Mouse (Mus musculus) myocyte (in vitro differentiated cells): Measurements from ENCODE around the gene Rab3d. TPM values are rescaled to one million over a fixed set of nuclear protein-coding genes. Genes with fewer than 3 reads are reported as not detected.

ENCODE experiments used
- H3K27me3 ChIP-seq: one replicate; pipeline ENCODE4 v1.6.1; 2011; ENCODE audit not compliant: control insufficient read depth, insufficient read depth, insufficient read length
- H3K36me3 ChIP-seq: one replicate; pipeline ENCODE4 v1.6.1; 2011; ENCODE audit not compliant: control insufficient read depth, insufficient read depth
- H3K4me2 ChIP-seq: one replicate; pipeline ENCODE4 v1.6.1; 2011; ENCODE audit warnings: low read depth, control low read depth
- H3K4me3 ChIP-seq: one replicate; pipeline ENCODE4 v1.5.1; 2011; ENCODE audit warnings: mild to moderate bottlenecking, control low read depth, moderate library complexity
- H3K79me2 ChIP-seq: one replicate; pipeline ENCODE4 v1.6.1; 2011; ENCODE audit not compliant: control insufficient read depth, insufficient read depth
- H3ac ChIP-seq: one replicate; pipeline ENCODE4 v1.6.1; 2011; ENCODE audit not compliant: control insufficient read depth, insufficient read length
- CEBPB ChIP-seq: IDR thresholded peaks from 2 replicates; pipeline ENCODE4 v1.6.1; 2011; ENCODE audit warnings: mild to moderate bottlenecking, moderate library complexity; ENCODE audit not compliant: poor library complexity, insufficient read depth, severe bottlenecking
- E2F4 ChIP-seq: IDR thresholded peaks from one replicate; pipeline ENCODE4 v1.6.1; 2011; ENCODE audit warnings: mild to moderate bottlenecking, control low read depth, moderate library complexity; ENCODE audit not compliant: insufficient read depth
- MAX ChIP-seq: IDR thresholded peaks from one replicate; pipeline ENCODE4 v1.6.1; 2011; ENCODE audit warnings: low read depth, mild to moderate bottlenecking, control low read depth
- MYOD1 ChIP-seq, 3 experiments: IDR thresholded peaks; one replicate each; pipeline ENCODE4 v1.6.1; 2011; ENCODE audit warnings: control low read depth in 2 of 3, low read depth in 2 of 3, mild to moderate bottlenecking in 2 of 3, moderate library complexity in 1 of 3; ENCODE audit not compliant: insufficient read length in 2 of 3, control insufficient read depth in 1 of 3
- MYOG ChIP-seq, 3 experiments: IDR thresholded peaks; one replicate each; pipeline ENCODE4 v1.6.1; 2011; ENCODE audit warnings: control low read depth in 2 of 3, low read depth in 2 of 3, mild to moderate bottlenecking in 2 of 3; ENCODE audit not compliant: insufficient read length in 2 of 3, control insufficient read depth in 1 of 3, insufficient read depth in 1 of 3
- POLR2A ChIP-seq: IDR thresholded peaks from one replicate; pipeline ENCODE4 v1.6.1; 2011; ENCODE audit warnings: low read depth, mild to moderate bottlenecking, control low read depth, moderate library complexity; ENCODE audit not compliant: insufficient read length
- POLR2AphosphoS2 ChIP-seq: IDR thresholded peaks from one replicate; pipeline ENCODE4 v1.6.1; 2011; ENCODE audit warnings: low read depth, control low read depth; ENCODE audit not compliant: insufficient read length
- REST ChIP-seq: IDR thresholded peaks from one replicate; pipeline ENCODE4 v1.6.1; 2011; ENCODE audit warnings: mild to moderate bottlenecking, control low read depth, moderate library complexity; ENCODE audit not compliant: insufficient read depth, insufficient read length
- SRF ChIP-seq: IDR thresholded peaks from one replicate; pipeline ENCODE4 v1.6.1; 2011; ENCODE audit warnings: low read depth; ENCODE audit not compliant: control insufficient read depth, insufficient read length
- TCF12 ChIP-seq: IDR thresholded peaks from one replicate; pipeline ENCODE4 v1.6.1; 2011; ENCODE audit warnings: mild to moderate bottlenecking, control low read depth; ENCODE audit not compliant: poor library complexity, insufficient read depth, severe bottlenecking
- TCF3 ChIP-seq: IDR thresholded peaks from one replicate; pipeline ENCODE4 v1.6.1; 2011; ENCODE audit warnings: low read depth, control low read depth; ENCODE audit not compliant: insufficient read length
- USF1 ChIP-seq: IDR thresholded peaks from one replicate; pipeline ENCODE4 v1.6.1; 2011; ENCODE audit warnings: low read depth, mild to moderate bottlenecking, control low read depth, moderate library complexity
- polyA plus RNA-seq: library from polyadenylated mRNA; unstranded; fragments of >200 nt; fragmentation: generic; extraction: Trizol; gene quantifications from one replicate; pipeline ENCODE4 v1.2.1, GENCODE M21; 2012; ENCODE audit warnings: missing spikeins

Rab3d gene
- polyA plus RNA-seq, 1 experiment, result 24.1 TPM

DNA sequence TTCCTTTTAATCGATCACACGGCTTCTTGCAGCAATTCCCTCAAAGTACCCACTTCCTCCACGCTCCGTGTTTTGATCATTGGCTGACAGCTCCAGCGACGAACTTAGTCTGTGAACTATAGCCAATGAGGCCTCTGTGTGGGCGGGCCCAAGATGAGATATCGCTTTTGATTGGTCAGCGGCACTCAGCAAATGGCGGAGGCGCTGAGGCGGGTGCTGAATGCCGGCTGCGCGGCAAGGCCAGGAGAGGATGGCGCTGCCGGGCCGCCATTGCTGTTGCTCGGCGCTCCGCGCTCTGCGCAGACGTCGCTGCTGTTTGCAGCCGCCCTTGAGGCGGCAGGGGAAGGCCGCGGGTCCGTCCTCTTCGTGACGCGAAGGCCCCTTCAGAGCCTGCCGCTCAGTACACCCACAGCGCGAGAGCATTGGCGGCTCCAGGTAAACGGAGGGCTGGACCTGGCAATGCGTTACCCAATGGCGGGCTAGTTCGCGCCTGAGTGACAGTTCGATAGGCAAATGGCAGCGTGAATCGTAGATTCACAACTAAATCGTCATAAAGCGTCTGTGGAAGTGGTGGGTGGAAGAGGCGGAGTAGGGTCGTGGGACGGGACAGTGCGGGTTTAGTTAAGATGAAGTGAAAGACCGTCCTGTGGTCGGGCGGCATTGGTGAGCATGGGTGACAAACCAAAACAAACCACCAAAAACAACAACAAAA, 37.7 kb upstream of the Rab3d start, which contains the start of gene Swsap1:
TSS of gene Swsap1 (plus strand) at position 186 of the 712 bp plus-strand sequence.
- H3K79me2 ChIP-seq, result no peaks in the 10 kb centered on the region
- no peaks in the 10 kb centered on the region for H3K27me3 ChIP-seq

DNA sequence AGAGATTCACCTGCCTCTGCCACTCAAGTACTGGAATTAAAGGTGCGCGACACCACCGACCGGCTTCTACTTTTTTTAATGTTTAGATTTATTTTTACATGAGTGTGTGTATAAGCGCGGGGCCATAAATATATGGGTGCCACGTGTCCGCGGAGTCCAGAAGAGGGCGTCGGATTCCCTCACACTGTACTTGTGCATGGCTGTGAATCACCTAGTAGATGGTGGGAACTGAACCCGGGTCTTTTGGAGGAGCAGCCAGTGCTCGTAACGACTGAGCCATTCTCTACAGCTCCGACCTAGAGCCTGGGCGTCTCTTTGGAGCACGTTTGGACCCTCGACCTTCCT, 37.2 kb upstream of the Rab3d start:
- Histone ChIP-seq H3K4me3 (peak overlapping the region; percentile 39), H3K4me2 (peak overlapping the region; percentile 60), H3K36me3 (no peaks in the 10 kb centered on the region), H3ac (peak overlapping the region; percentile 91), H3K27me3 (no peaks in the 10 kb centered on the region), H3K79me2 (no peaks in the 10 kb centered on the region)
- peak; percentile 30 for TF ChIP-seq USF1
- TF ChIP-seq MYOG (IDR thresholded peaks at IDR 0.05; ENCODE audit: control insufficient read depth in 1 of 3, insufficient read depth in 1 of 3, insufficient read length in 2 of 3, low read depth in 2 of 3), result no peak
- TF ChIP-seq REST, result no peak

More for the DNA sequence above, 37.7 kb upstream of the Rab3d start, which contains the start of gene Swsap1:
- peak within 1 kb of the TSS; percentile 91 for H3ac ChIP-seq
- H3K36me3 ChIP-seq, result no peaks in the 10 kb centered on the region
- H3K4me2 ChIP-seq, result peak within 1 kb of the TSS; percentile 96
- H3K4me3 ChIP-seq, result peak within 1 kb of the TSS; percentile 39
- TF ChIP-seq TCF12 (no peak), POLR2A (peak; percentile 70), SRF (peak; percentile 9), POLR2AphosphoS2 (peak; percentile 58)

DNA sequence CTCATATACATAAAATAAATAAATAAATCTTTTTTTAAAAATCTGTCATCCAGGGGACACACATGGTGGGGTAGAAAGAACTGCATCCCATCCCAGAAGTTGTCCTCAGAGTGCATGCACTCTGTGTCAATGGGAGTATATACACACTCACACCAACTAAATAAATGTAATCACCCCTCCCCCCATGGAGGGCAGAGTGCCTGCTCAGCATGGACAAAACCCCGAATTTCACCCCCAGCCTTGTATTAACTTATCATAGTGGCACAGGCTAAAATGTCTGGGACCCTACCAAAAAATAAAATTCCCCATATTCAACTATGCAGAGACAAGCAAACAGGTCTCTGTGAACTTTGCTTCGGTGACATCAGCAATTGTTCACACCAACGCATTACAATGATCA, 36.6 kb upstream of the Rab3d start:
- peak overlapping the region; percentile 60 for H3K4me2 ChIP-seq
- H3K36me3 ChIP-seq, result no peaks in the 10 kb centered on the region
- H3K79me2 ChIP-seq, result no peaks in the 10 kb centered on the region
- H3ac ChIP-seq, result peak overlapping the region; percentile 91
- no peaks in the 10 kb centered on the region for H3K27me3 ChIP-seq
- no peak for TF ChIP-seq MYOD1 (IDR thresholded peaks at IDR 0.05; ENCODE audit: control insufficient read depth in 1 of 3, insufficient read length in 2 of 3, low read depth in 2 of 3)
- no peak for TF ChIP-seq REST
- TF ChIP-seq POLR2A, result no peak
- TF ChIP-seq CEBPB, result no peak
- no peak for TF ChIP-seq TCF3
- no peak for TF ChIP-seq E2F4
- TF ChIP-seq USF1, result no peak
- TF ChIP-seq SRF, result no peak
- TF ChIP-seq POLR2AphosphoS2, result no peak
- no peak for TF ChIP-seq MAX
- no peak for TF ChIP-seq MYOG (IDR thresholded peaks at IDR 0.05; ENCODE audit: control insufficient read depth in 1 of 3, insufficient read depth in 1 of 3, insufficient read length in 2 of 3, low read depth in 2 of 3)
- TF ChIP-seq TCF12, result no peak
- peak overlapping the region; percentile 39 for H3K4me3 ChIP-seq

DNA sequence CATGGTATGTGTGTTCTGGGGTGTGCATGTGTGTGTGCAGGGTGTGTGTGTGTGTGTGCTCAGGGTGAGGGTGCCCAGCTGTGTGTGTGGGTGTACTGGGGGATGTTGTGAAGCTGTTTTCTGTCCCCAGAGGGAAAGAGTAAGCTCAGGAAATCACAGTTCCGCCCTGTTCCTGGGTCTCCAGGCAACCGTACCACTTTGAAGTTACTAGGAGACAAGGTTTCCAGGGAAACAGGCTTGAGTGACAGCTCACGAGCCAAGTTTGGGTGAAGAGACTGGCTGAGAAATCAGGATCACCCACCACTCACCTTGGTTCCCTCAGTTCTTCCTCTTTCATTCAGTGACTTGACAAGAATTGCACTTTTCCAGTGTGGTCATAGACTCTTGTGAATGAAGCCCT, 35.6 kb upstream of the Rab3d start:
- TF ChIP-seq POLR2AphosphoS2 (no peak), USF1 (no peak), TCF3 (no peak), MYOG (IDR thresholded peaks at IDR 0.05; ENCODE audit: control insufficient read depth in 1 of 3, insufficient read depth in 1 of 3, insufficient read length in 2 of 3, low read depth in 2 of 3) (no peak), MYOD1 (IDR thresholded peaks at IDR 0.05; ENCODE audit: control insufficient read depth in 1 of 3, insufficient read length in 2 of 3, low read depth in 2 of 3) (no peak), REST (no peak), POLR2A (no peak), E2F4 (no peak), TCF12 (no peak), MAX (no peak), SRF (no peak), CEBPB (no peak)

DNA sequence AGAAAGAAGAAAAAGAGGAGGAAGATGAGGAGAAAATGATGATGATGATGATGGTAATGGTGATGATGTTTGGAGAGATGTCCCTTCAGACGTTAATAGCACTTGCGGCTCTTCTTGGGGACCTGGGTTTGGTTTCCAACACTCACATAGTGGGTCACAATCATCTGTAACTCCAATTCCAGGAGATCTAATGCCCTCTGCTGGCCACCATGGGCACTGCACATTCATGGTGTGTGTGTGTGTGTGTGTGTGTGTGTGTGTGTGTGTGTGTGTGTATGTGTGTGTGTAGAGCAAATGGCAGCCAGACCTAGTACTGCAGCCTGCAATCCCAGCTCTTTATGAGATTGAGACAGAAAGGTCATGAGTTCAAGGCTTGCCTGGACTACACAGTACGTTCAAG, 34.0 kb upstream of the Rab3d start:
- TF ChIP-seq MAX (no peak), MYOD1 (IDR thresholded peaks at IDR 0.05; ENCODE audit: control insufficient read depth in 1 of 3, insufficient read length in 2 of 3, low read depth in 2 of 3) (no peak), MYOG (IDR thresholded peaks at IDR 0.05; ENCODE audit: control insufficient read depth in 1 of 3, insufficient read depth in 1 of 3, insufficient read length in 2 of 3, low read depth in 2 of 3) (no peak), E2F4 (no peak), POLR2AphosphoS2 (no peak), SRF (no peak), USF1 (no peak), CEBPB (no peak), TCF3 (no peak), POLR2A (no peak), REST (no peak), TCF12 (no peak)

More for the DNA sequence above, 35.6 kb upstream of the Rab3d start:
- H3K36me3 ChIP-seq, result no peaks in the 10 kb centered on the region
- H3ac ChIP-seq, result no peak overlapping the region
- no peak overlapping the region for H3K4me2 ChIP-seq
- no peak overlapping the region for H3K4me3 ChIP-seq
- no peaks in the 10 kb centered on the region for H3K79me2 ChIP-seq
- H3K27me3 ChIP-seq, result no peaks in the 10 kb centered on the region

More for the DNA sequence above, 34.0 kb upstream of the Rab3d start:
- Histone ChIP-seq H3ac (no peak overlapping the region), H3K4me2 (no peak overlapping the region), H3K4me3 (no peak overlapping the region), H3K79me2 (no peaks in the 10 kb centered on the region), H3K36me3 (no peaks in the 10 kb centered on the region), H3K27me3 (no peaks in the 10 kb centered on the region)
